Mouse (Mus musculus) B cell, adult (primary cell): ENCODE data around the gene Ndufa11. TPM values are rescaled to one million over a fixed set of nuclear protein-coding genes. Genes with fewer than 3 reads are reported as not detected.

Experiments used
- total RNA-seq: library from RNA; stranded (reverse); gene quantifications from 4 replicates; pipeline ENCODE4 v1.2.4, GENCODE M21; 2023; ENCODE audit not compliant: inconsistent age

Gene Ndufa11
- 56.7 to 70.9 TPM (median 65.4 TPM) in 4 replicates for total RNA-seq

GRCm38 (mm10) chr17:56717363-56718058 is at the start of gene Ndufa11, which contains the start of gene Vmac:
Gene Ndufa11, plus strand, starts transcription at chr17:56717767.
Gene Vmac, minus strand, starts transcription at chr17:56718022.

GRCm38 (mm10) chr17:56672941-56673646 is 44.5 kb upstream of the Ndufa11 start, which contains the start of gene Ranbp3:
Gene Ranbp3, plus strand, starts transcription at chr17:56673294.

GRCm38 (mm10) chr17:56757416-56758123 is 40.0 kb downstream of the Ndufa11 start, which contains the start of gene Nrtn:
Gene Nrtn, minus strand, starts transcription at chr17:56757530.

GRCm38 (mm10) chr17:56764474-56765354 is 47.1 kb downstream of the Ndufa11 start, which contains the start of gene Dus3l:
Gene Dus3l, plus strand, starts transcription at chr17:56764757.

GRCm38 (mm10) chr17:56769950-56770349 is 52.4 kb downstream of the Ndufa11 start, which contains the start of gene Prr22:
Gene Prr22, plus strand, starts transcription at chr17:56770250.

Other genes with a start within 250 kb of the Ndufa11 start
- gene Ptprs, start 241.3 kb upstream of the Ndufa11 start, total RNA-seq, result 15.5 to 29.4 TPM (median 18.4 TPM) in 4 replicates
- gene Znrf4, start 205.3 kb upstream of the Ndufa11 start, total RNA-seq, result not detected in 4 replicates
- 9.3 to 13.0 TPM (median 12.5 TPM) in 4 replicates for gene Gm20219, start 163.4 kb upstream of the Ndufa11 start, total RNA-seq
- 536 to 604 TPM (median 575 TPM) in 4 replicates for gene Safb2, start 133.2 kb upstream of the Ndufa11 start, total RNA-seq
- gene Safb, start 132.9 kb upstream of the Ndufa11 start, total RNA-seq, result 297 to 331 TPM (median 301 TPM) in 4 replicates
- 84.7 to 87.7 TPM (median 86.4 TPM) in 4 replicates for gene 2410015M20Rik, start 108.0 kb upstream of the Ndufa11 start, total RNA-seq
- gene Rpl36, start 104.4 kb upstream of the Ndufa11 start, total RNA-seq, result 1,456 to 1,526 TPM (median 1,498 TPM) in 4 replicates
- gene Lonp1, start 90.9 kb upstream of the Ndufa11 start, total RNA-seq, result 58.0 to 61.7 TPM (median 59.7 TPM) in 4 replicates
- not detected in 4 replicates for gene Catsperd, start 89.6 kb upstream of the Ndufa11 start, total RNA-seq
- gene Ranbp3, start 44.5 kb upstream of the Ndufa11 start, total RNA-seq, result 94.6 to 110 TPM (median 99.9 TPM) in 4 replicates
- 10.8 to 21.5 TPM (median 16.6 TPM) in 4 replicates for gene Vmac, start 255 bp downstream of the Ndufa11 start, total RNA-seq
- gene Nrtn, start 39.8 kb downstream of the Ndufa11 start, total RNA-seq, result not detected in 4 replicates
- 76.9 to 84.0 TPM (median 81.5 TPM) in 4 replicates for gene Dus3l, start 47.0 kb downstream of the Ndufa11 start, total RNA-seq
- gene Prr22, start 52.5 kb downstream of the Ndufa11 start, total RNA-seq, result 0.35 to 1.5 TPM (median 1.3 TPM) in 4 replicates
- 11.4 to 13.3 TPM (median 11.9 TPM) in 4 replicates for gene Rfx2, start 113.2 kb downstream of the Ndufa11 start, total RNA-seq
- not detected in 4 replicates for gene Acsbg2, start 156.7 kb downstream of the Ndufa11 start, total RNA-seq
- gene 1700061G19Rik, start 157.7 kb downstream of the Ndufa11 start, total RNA-seq, result not detected in 4 replicates
- gene Mllt1, start 217.6 kb downstream of the Ndufa11 start, total RNA-seq, result 35.8 to 37.4 TPM (median 36.8 TPM) in 4 replicates